Mouse (Mus musculus): ENCODE data around the gene Rbm6. TPM values are rescaled to one million over a fixed set of nuclear protein-coding genes. Genes with fewer than 3 reads are reported as not detected.
A peak's percentile ranks its signal among the peaks of the same experiment; 100 is the strongest.

Gene Rbm6
- total and polyA plus RNA-seq, 3 experiments: 55.7 to 521 (median 55.8) TPM

DNA sequence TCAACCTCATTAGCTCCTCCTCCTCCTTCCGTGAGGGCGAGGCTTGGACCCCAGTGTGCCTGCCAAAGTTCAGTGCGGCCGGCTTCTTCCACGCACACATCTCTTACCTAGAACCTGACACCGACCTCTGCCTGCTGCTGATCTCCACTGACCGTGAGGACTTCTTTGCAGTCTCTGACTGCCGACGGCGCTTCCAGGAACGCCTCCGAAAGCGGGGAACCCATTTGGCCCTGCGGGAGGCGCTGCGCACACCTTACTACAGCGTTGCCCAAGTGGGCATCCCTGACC, 28.5 kb upstream of the Rbm6 start:
- peaks cover 0 to 5% of the 10 kb centered on the region in 2 experiments; a peak in 2 of 4 replicates for H3K4me1 ChIP-seq (ENCODE audit: control insufficient read depth in 1 of 2, insufficient read depth in 2 of 2, low read length in 2 of 2)
- H3K9ac ChIP-seq (ENCODE audit: control insufficient read depth, low read depth, low read length, poor library complexity, severe bottlenecking): no peak overlapping the region
- no peaks in the 10 kb centered on the region for H3K27me3 ChIP-seq (ENCODE audit: control insufficient read depth in 1 of 2, insufficient read depth in 2 of 2, low read length in 2 of 2)
- H3K27ac ChIP-seq (ENCODE audit: control insufficient read depth, low read depth, low read length): no peak overlapping the region
- no peaks in the 10 kb centered on the region for H3K79me2 ChIP-seq (ENCODE audit: control insufficient read depth, insufficient read depth, low read length, poor library complexity)
- TF ChIP-seq MEF2A (IDR thresholded peaks at IDR 0.05; ENCODE audit: extremely low read depth, insufficient replicate concordance, low read depth, low read length, poor library complexity, severe bottlenecking): no peak
- TF ChIP-seq MAFK (IDR thresholded peaks at IDR 0.05; ENCODE audit: borderline replicate concordance, low read depth, low read length): no peak
- TF ChIP-seq MYC (IDR thresholded peaks at IDR 0.05; ENCODE audit: low read depth, low read length): no peak
- TF ChIP-seq JUND (IDR thresholded peaks at IDR 0.05; ENCODE audit: low read depth, low read length): no peak
- TF ChIP-seq RCOR1 (IDR thresholded peaks at IDR 0.05; ENCODE audit: low read depth, low read length): no peak
- TF ChIP-seq CTCF (IDR thresholded peaks at IDR 0.05 in 2 of 3, conservative IDR thresholded peaks at IDR 0.05 in 1 of 3; ENCODE audit: control insufficient read depth in 1 of 3, insufficient read depth in 1 of 3, low read depth in 2 of 3, low read length in 3 of 3, poor library complexity in 1 of 3, severe bottlenecking in 1 of 3): no peak
- no peak for TF ChIP-seq KAT2A (conservative IDR thresholded peaks at IDR 0.05; ENCODE audit: low read depth, low read length)
- no peak for TF ChIP-seq GATA1 (IDR thresholded peaks at IDR 0.05; ENCODE audit: low read depth, low read length)
- no peak for TF ChIP-seq SIN3A (IDR thresholded peaks at IDR 0.05; ENCODE audit: low read length)
- TF ChIP-seq ZKSCAN1 (IDR thresholded peaks at IDR 0.05; ENCODE audit: low read depth, low read length): no peak
- no peak for TF ChIP-seq TAL1 (IDR thresholded peaks at IDR 0.05; ENCODE audit: low read length)
- TF ChIP-seq POLR2AphosphoS5 (IDR thresholded peaks at IDR 0.05; ENCODE audit: borderline replicate concordance, low read depth, low read length): no peak
- TF ChIP-seq MAZ (IDR thresholded peaks at IDR 0.05; ENCODE audit: low read depth, low read length): no peak
- H3K4me3 ChIP-seq (ENCODE audit: control insufficient read depth in 1 of 2, insufficient read depth in 1 of 2, low read depth in 2 of 2, low read length in 2 of 2): no peak overlapping the region
- no peak for DNase-seq (ENCODE audit: low read depth, low spot score)
- no peaks in the 10 kb centered on the region for H3K9me3 ChIP-seq (replicated peaks; ENCODE audit: insufficient read depth, low read length)
- H3K36me3 ChIP-seq (ENCODE audit: control insufficient read depth in 1 of 2, insufficient read depth in 2 of 2, low read length in 2 of 2): peaks cover 0 to 3% of the 10 kb centered on the region in 2 experiments; a peak in 3 of 4 replicates

DNA sequence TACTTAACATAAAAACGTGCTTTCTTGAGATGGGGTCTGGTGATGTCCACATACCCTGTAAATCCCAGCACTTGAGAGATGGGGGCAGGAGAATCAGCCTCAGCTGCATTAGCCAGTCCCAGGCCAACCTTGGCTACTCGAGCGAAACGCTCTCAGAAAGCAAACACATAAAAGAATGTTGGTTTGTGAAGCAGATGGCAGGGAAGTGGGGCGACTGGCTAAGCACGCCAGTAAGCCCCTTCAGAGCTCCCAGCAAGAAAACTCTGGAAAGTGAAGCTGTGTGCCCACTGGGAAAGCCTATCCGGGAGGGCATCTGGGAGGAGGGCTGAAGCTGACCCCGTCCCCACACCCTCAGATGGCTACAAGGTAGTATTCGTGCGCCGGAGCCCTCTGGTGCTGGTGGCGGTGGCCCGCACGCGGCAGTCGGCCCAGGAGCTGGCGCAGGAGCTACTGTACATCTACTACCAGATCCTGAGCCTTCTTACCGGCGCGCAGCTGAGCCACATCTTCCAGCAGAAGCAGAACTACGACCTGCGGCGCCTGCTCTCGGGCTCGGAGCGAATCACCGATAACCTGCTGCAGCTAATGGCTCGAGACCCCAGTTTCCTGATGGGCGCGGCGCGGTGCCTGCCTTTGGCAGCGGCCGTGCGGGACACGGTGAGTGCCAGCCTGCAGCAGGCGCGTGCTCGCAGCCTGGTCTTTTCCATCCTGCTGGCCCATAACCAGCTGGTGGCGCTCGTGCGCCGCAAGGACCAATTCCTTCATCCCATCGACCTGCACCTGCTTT, 28.0 kb upstream of the Rbm6 start:
- H3K36me3 ChIP-seq (ENCODE audit: control insufficient read depth in 1 of 2, insufficient read depth in 2 of 2, low read length in 2 of 2): no peaks in the 10 kb centered on the region; a peak in 1 of 4 replicates
- no peak overlapping the region for H3K27ac ChIP-seq (ENCODE audit: control insufficient read depth, low read depth, low read length)
- H3K4me3 ChIP-seq (ENCODE audit: control insufficient read depth in 1 of 2, insufficient read depth in 1 of 2, low read depth in 2 of 2, low read length in 2 of 2): no peak overlapping the region
- no peak overlapping the region for H3K9ac ChIP-seq (ENCODE audit: control insufficient read depth, low read depth, low read length, poor library complexity, severe bottlenecking)
- no peaks in the 10 kb centered on the region for H3K79me2 ChIP-seq (ENCODE audit: control insufficient read depth, insufficient read depth, low read length, poor library complexity)
- DNase-seq (ENCODE audit: low read depth, low spot score): no peak
- TF ChIP-seq CTCF (IDR thresholded peaks at IDR 0.05 in 2 of 3, conservative IDR thresholded peaks at IDR 0.05 in 1 of 3; ENCODE audit: control insufficient read depth in 1 of 3, insufficient read depth in 1 of 3, low read depth in 2 of 3, low read length in 3 of 3, poor library complexity in 1 of 3, severe bottlenecking in 1 of 3): peak in 2 of 3 experiments; percentile 19 to 36; a peak in 4 of 6 replicates
- TF ChIP-seq TAL1 (IDR thresholded peaks at IDR 0.05; ENCODE audit: low read length): no peak
- H3K9me3 ChIP-seq (replicated peaks; ENCODE audit: insufficient read depth, low read length): no peaks in the 10 kb centered on the region
- H3K4me1 ChIP-seq (ENCODE audit: control insufficient read depth in 1 of 2, insufficient read depth in 2 of 2, low read length in 2 of 2): no peaks in the 10 kb centered on the region; a peak in 1 of 4 replicates
- H3K27me3 ChIP-seq (ENCODE audit: control insufficient read depth in 1 of 2, insufficient read depth in 2 of 2, low read length in 2 of 2): no peaks in the 10 kb centered on the region

Measured in MEL (cell line).